Mouse (Mus musculus) mammary gland, adult 2 months (tissue): ENCODE measurements around the gene 4930486L24Rik. TPM values are rescaled to one million over a fixed set of nuclear protein-coding genes. Genes with fewer than 3 reads are reported as not detected.

Experiments
- polyA plus RNA-seq: library from polyadenylated mRNA; depleted of rRNA; stranded (reverse); fragments of >200 nt; gene quantifications from 2 replicates; pipeline ENCODE4 v1.2.3, GENCODE M21; 2012; ENCODE audit warnings: low replicate concordance; rRNA removed

4930486L24Rik gene
- not detected in 2 replicates for polyA plus RNA-seq

GRCm38 (mm10) chr13:60864281-60864680 is at the start of gene 4930486L24Rik:
TSS of gene 4930486L24Rik (minus strand) at chr13:60864475.

GRCm38 (mm10) chr13:60904780-60905179 is 40.5 kb upstream of the 4930486L24Rik start, which contains the start of gene Tpbpb:
TSS of gene Tpbpb (minus strand) at chr13:60904880.

GRCm38 (mm10) chr13:60897328-60897727 is 33.1 kb upstream of the 4930486L24Rik start, which contains the start of gene Ctla2b:
TSS of gene Ctla2b (minus strand) at chr13:60897447.

GRCm38 (mm10) chr13:60896794-60897193 is 32.5 kb upstream of the 4930486L24Rik start, which contains the start of gene Gm49392:
TSS of gene Gm49392 (minus strand) at chr13:60896894.

GRCm38 (mm10) chr13:60802749-60803148 is 61.5 kb downstream of the 4930486L24Rik start, which contains the start of gene Ctsll3:
TSS of gene Ctsll3 (minus strand) at chr13:60802849.

Other genes with a start within 250 kb of the 4930486L24Rik start
- not detected in 2 replicates for gene BC051665, start 78.1 kb downstream of the 4930486L24Rik start, polyA plus RNA-seq
- gene Ctsll3, start 61.6 kb downstream of the 4930486L24Rik start, polyA plus RNA-seq = not detected in 2 replicates
- 0.42 and 0.49 TPM in 2 replicates for gene Gm49392, start 32.4 kb upstream of the 4930486L24Rik start, polyA plus RNA-seq
- gene Ctla2b, start 33.0 kb upstream of the 4930486L24Rik start, polyA plus RNA-seq = 1.4 and 3.7 TPM in 2 replicates
- gene Tpbpb, start 40.4 kb upstream of the 4930486L24Rik start, polyA plus RNA-seq = not detected in 2 replicates
- not detected in 2 replicates for gene Gm49393, start 71.1 kb upstream of the 4930486L24Rik start, polyA plus RNA-seq
- gene Gm49391, start 72.1 kb upstream of the 4930486L24Rik start, polyA plus RNA-seq = 1.3 and 4.2 TPM in 2 replicates
- 8.1 and 24.1 TPM in 2 replicates for gene Ctla2a, start 72.2 kb upstream of the 4930486L24Rik start, polyA plus RNA-seq
- gene Tpbpa, start 77.5 kb upstream of the 4930486L24Rik start, polyA plus RNA-seq = not detected in 2 replicates
- 0.14 TPM in 1 of 2 replicates, not detected in the other for gene Ctsj, start 141.5 kb upstream of the 4930486L24Rik start, polyA plus RNA-seq
- not detected in 2 replicates for gene Ctsq, start 176.2 kb upstream of the 4930486L24Rik start, polyA plus RNA-seq